Mouse (Mus musculus) forelimb bud, embryonic 11.5 days (tissue): ENCODE data around the gene Stxbp6.

ENCODE experiments used
- DNase-seq: peaks from one replicate; pipeline ENCODE4 v3.0.0-alpha.2; 2012; ENCODE audit warnings: low read depth, low spot score

Stxbp6 gene

DNA sequence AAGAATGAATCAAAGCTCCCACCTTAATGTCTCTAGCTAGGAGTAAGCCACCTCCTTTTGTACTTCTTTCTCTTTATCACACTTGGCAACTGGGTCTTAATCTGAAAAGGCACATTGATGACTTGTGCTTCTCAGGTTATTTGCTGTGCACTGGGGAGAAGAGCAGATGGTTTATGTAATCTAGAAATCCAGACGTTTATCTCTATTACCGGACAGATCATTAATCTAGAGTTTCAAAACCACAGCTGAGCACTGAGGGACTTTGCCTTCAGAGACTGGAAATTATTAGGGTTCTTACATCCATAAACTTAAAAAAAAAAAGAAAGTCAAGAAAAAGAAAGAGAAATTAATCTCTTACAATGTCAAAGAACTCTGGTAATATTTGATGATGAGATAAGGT lies 262.6 kb downstream of the Stxbp6 start:
- DNase-seq = no peak

DNA sequence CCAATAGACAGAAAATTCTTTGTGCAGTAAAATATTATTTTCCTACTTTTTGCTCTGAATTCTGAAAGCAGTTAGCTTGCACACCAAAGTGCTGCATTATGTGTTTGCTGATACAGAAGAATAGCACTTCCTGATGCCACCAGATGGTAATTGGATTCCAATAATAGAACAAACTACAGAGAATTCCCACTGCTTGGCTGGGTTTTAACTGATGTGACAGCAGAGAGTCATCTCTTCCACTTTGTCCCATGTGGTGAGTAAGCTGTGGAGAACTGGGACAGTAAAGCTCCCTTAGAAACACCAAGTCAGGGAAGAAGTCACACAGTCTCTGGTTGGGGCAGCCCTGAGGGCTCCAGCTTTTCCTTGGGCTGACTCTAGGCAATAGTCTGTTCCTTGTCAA lies 270.3 kb downstream of the Stxbp6 start:
- DNase-seq = no peak
